Mouse (Mus musculus) frontal cortex, postnatal 25 days (tissue): ENCODE measurements at regions not wholly inside any gene's neighbourhood (a gene's known extent, or its start where the extent isn't known, plus 50 kb on each side); places are given as distances from the start of the nearest gene placed in this dataset.

Experiments used
- DNase-seq, 2 experiments: peaks; one replicate each; pipeline ENCODE4 v3.0.0; 2022; ENCODE audit warnings: low spot score in 2 of 2

- no peak for DNase-seq
Measured at GRCm38 (mm10) chr16:68017672-68018071, 397.0 kb upstream of the Cadm2 start.

- DNase-seq = no peak
Measured at GRCm38 (mm10) chr16:67989671-67990070, 369.0 kb upstream of the Cadm2 start.

- no peak for DNase-seq
Measured at GRCm38 (mm10) chr16:67976565-67976964, 355.9 kb upstream of the Cadm2 start.

GRCm38 (mm10) chr16:67968311-67969145, 347.8 kb upstream of the Cadm2 start:
- DNase-seq = no peak

GRCm38 (mm10) chr16:67949112-67949511, 328.4 kb upstream of the Cadm2 start:
- DNase-seq = no peak

- no peak for DNase-seq
Measured at GRCm38 (mm10) chr16:67944406-67944805, 323.7 kb upstream of the Cadm2 start.

- no peak for DNase-seq
Measured at GRCm38 (mm10) chr16:67919175-67919574, 298.5 kb upstream of the Cadm2 start.

GRCm38 (mm10) chr16:67871304-67872022, 250.8 kb upstream of the Cadm2 start:
- no peak for DNase-seq

GRCm38 (mm10) chr16:67850201-67850600, 229.5 kb upstream of the Cadm2 start:
- no peak for DNase-seq

- no peak for DNase-seq
Measured at GRCm38 (mm10) chr16:67844481-67844880, 223.8 kb upstream of the Cadm2 start.

GRCm38 (mm10) chr16:67797236-67797635, 176.5 kb upstream of the Cadm2 start:
- no peak for DNase-seq

- DNase-seq = peak in 1 of 2 experiments; percentile 6
Measured at GRCm38 (mm10) chr16:67776091-67776490, 155.4 kb upstream of the Cadm2 start.

- no peak for DNase-seq
Measured at GRCm38 (mm10) chr16:67769114-67769513, 148.4 kb upstream of the Cadm2 start.

- DNase-seq = no peak
Measured at GRCm38 (mm10) chr16:67735398-67735797, 114.7 kb upstream of the Cadm2 start.

- no peak for DNase-seq
Measured at GRCm38 (mm10) chr16:67698619-67699018, 77.9 kb upstream of the Cadm2 start.
